Mouse (Mus musculus) liver, postnatal 0 days (tissue): ENCODE measurements around the gene Foxq1. TPM values are rescaled to one million over a fixed set of nuclear protein-coding genes. Genes with fewer than 3 reads are reported as not detected.

ENCODE experiments used
- ATAC-seq: fragments of 200-750 bp; cut with Nextera tagmentation; 2 replicates; pipeline ENCODE4 v1.8.0; 2017; ENCODE audit warnings: mild to moderate bottlenecking, moderate library complexity
- DNase-seq: peaks from one replicate; pipeline ENCODE4 v3.0.0-alpha.2; 2016
- H3K27ac ChIP-seq: fragments of 300-500 bp; sonication (generic); 2 replicates; pipeline ENCODE4 v1.5.1; 2014; ENCODE audit warnings: antibody characterized with exemption, moderate library complexity, mild to moderate bottlenecking, low read depth
- H3K27me3 ChIP-seq: fragments of 300-500 bp; sonication (generic); 2 replicates; pipeline ENCODE4 v1.6.1; 2014; ENCODE audit warnings: low read length, control low read depth, mixed read lengths; ENCODE audit not compliant: insufficient read depth
- H3K36me3 ChIP-seq: fragments of 300-500 bp; sonication (generic); replicated peaks from 2 replicates; pipeline ENCODE4 v1.6.1; 2014; ENCODE audit warnings: mild to moderate bottlenecking, control low read depth, low read length, moderate library complexity, mixed read lengths; ENCODE audit not compliant: insufficient read depth
- H3K4me1 ChIP-seq: fragments of 300-500 bp; sonication (generic); 2 replicates; pipeline ENCODE4 v1.6.1; 2014; ENCODE audit warnings: antibody characterized with exemption, mild to moderate bottlenecking, control low read depth; ENCODE audit not compliant: insufficient read depth
- H3K4me2 ChIP-seq: fragments of 300-500 bp; sonication (generic); 2 replicates; pipeline ENCODE4 v1.6.1; 2014; ENCODE audit warnings: low read depth, mild to moderate bottlenecking, low read length, moderate library complexity, mixed read lengths
- H3K4me3 ChIP-seq: fragments of 300-500 bp; sonication (generic); 2 replicates; pipeline ENCODE4 v1.5.1; 2014; ENCODE audit warnings: low read depth, low read length
- H3K9ac ChIP-seq: fragments of 300-500 bp; sonication (generic); replicated peaks from 2 replicates; pipeline ENCODE4 v1.6.1; 2014; ENCODE audit warnings: mild to moderate bottlenecking, moderate library complexity
- H3K9me3 ChIP-seq: fragments of 300-500 bp; sonication (generic); 2 replicates; pipeline ENCODE4 v1.6.1; 2016; ENCODE audit warnings: mild to moderate bottlenecking, control low read depth, low read length, mixed read lengths
- CTCF ChIP-seq: sonication (generic); IDR thresholded peaks from 2 replicates; pipeline ENCODE4 v1.5.1; 2016; ENCODE audit warnings: antibody characterized with exemption, low read depth
- EP300 ChIP-seq: IDR thresholded peaks from 2 replicates; pipeline ENCODE4 v1.6.1; 2016; ENCODE audit warnings: antibody characterized with exemption, low read depth, mild to moderate bottlenecking
- WGBS: fragments of 180-500 bp; shearing (Covaris S2); extraction: QIAGEN DNeasy Blood & Tissue Kit; methylation state at CpG from one replicate; pipeline ENCODE4 v1.1.7; 2014; ENCODE audit not compliant: insufficient replicate concordance; 5-methylcytosine and 5-hydroxymethylcytosine counted together
- polyA plus RNA-seq: library from polyadenylated mRNA; unstranded; fragments of >200 nt; fragmentation: Nextera tagmentation; extraction: Ambion mirVana; gene quantifications from 2 replicates; pipeline ENCODE4 v1.2.1, GENCODE M21; 2015

Gene Foxq1
- polyA plus RNA-seq, 1 experiment from 2014 or later = 3.4 TPM

- Histone ChIP-seq H3K4me3 (no peak overlapping the region), H3K9me3 (no peaks in the 10 kb centered on the region), H3K36me3 (no peaks in the 10 kb centered on the region), H3K4me1 (peaks cover 1% of the 10 kb centered on the region; the same call in 1 of the 2 replicates), H3K9ac (no peak overlapping the region), H3K4me2 (no peak overlapping the region), H3K27ac (no peak overlapping the region), H3K27me3 (peaks cover 21% of the 10 kb centered on the region)
- DNase-seq (no peak), ATAC-seq (no peak)
- WGBS = 41% methylated on average over 6 of the region's 6 CpGs
- no peak for TF ChIP-seq EP300
- no peak for TF ChIP-seq CTCF
These were observed 8.5 kb downstream of the Foxq1 start for GRCm38 (mm10) chr13:31564394-31564793.

GRCm38 (mm10) chr13:31567099-31567498, 11.2 kb downstream of the Foxq1 start:
- H3K27ac ChIP-seq = no peak overlapping the region
- ATAC-seq (peak; percentile 78), DNase-seq (no peak)
- TF ChIP-seq EP300 = no peak
- TF ChIP-seq CTCF = no peak
- H3K27me3 ChIP-seq = peaks cover 4% of the 10 kb centered on the region; the same call in 1 of the 2 replicates
- no peaks in the 10 kb centered on the region for H3K36me3 ChIP-seq
- H3K4me2 ChIP-seq = no peak overlapping the region
- no peak overlapping the region for H3K4me3 ChIP-seq
- WGBS = 58% methylated on average over 8 of the region's 8 CpGs
- no peaks in the 10 kb centered on the region for H3K9me3 ChIP-seq
- H3K4me1 ChIP-seq = no peaks in the 10 kb centered on the region
- H3K9ac ChIP-seq = no peak overlapping the region

GRCm38 (mm10) chr13:31567617-31568294, 11.8 kb downstream of the Foxq1 start:
- peak; percentile 58; the same call in 1 of the 2 replicates for ATAC-seq
- Histone ChIP-seq H3K9ac (no peak overlapping the region), H3K4me1 (no peaks in the 10 kb centered on the region), H3K4me2 (no peak overlapping the region), H3K36me3 (no peaks in the 10 kb centered on the region), H3K27me3 (peaks cover 4% of the 10 kb centered on the region; the same call in 1 of the 2 replicates), H3K4me3 (no peak overlapping the region), H3K9me3 (no peaks in the 10 kb centered on the region), H3K27ac (no peak overlapping the region)
- no peak for TF ChIP-seq EP300
- no peak for TF ChIP-seq CTCF
- no peak for DNase-seq
- WGBS = 60% methylated on average over 6 of the region's 6 CpGs

- H3K9me3 ChIP-seq = no peaks in the 10 kb centered on the region
- H3K36me3 ChIP-seq = no peaks in the 10 kb centered on the region
- TF ChIP-seq EP300 = no peak
- no peak for TF ChIP-seq CTCF
- no peaks in the 10 kb centered on the region for H3K27me3 ChIP-seq
- 81% methylated on average over 10 of the region's 10 CpGs for WGBS
- no peak overlapping the region for H3K27ac ChIP-seq
- H3K4me1 ChIP-seq = peaks cover 2% of the 10 kb centered on the region; the same call in 1 of the 2 replicates
- ATAC-seq (no peak), DNase-seq (no peak)
- H3K4me3 ChIP-seq = no peak overlapping the region
- H3K4me2 ChIP-seq = no peak overlapping the region
- no peak overlapping the region for H3K9ac ChIP-seq
These were observed 17.0 kb downstream of the Foxq1 start for GRCm38 (mm10) chr13:31572806-31573508.

- Histone ChIP-seq H3K36me3 (no peaks in the 10 kb centered on the region), H3K4me3 (no peak overlapping the region), H3K4me1 (peaks cover 2% of the 10 kb centered on the region; the same call in 1 of the 2 replicates), H3K9me3 (no peaks in the 10 kb centered on the region), H3K27ac (no peak overlapping the region), H3K9ac (no peak overlapping the region), H3K4me2 (no peak overlapping the region), H3K27me3 (no peaks in the 10 kb centered on the region)
- 56% methylated on average over 3 of the region's 3 CpGs for WGBS
- DNase-seq = no peak
- no peak for TF ChIP-seq EP300
- TF ChIP-seq CTCF = no peak
- no peak for ATAC-seq
These were observed 18.7 kb downstream of the Foxq1 start for GRCm38 (mm10) chr13:31574627-31575026.

GRCm38 (mm10) chr13:31576696-31577095, 20.8 kb downstream of the Foxq1 start:
- ATAC-seq (no peak), DNase-seq (no peak)
- H3K4me1 ChIP-seq = peaks cover 2% of the 10 kb centered on the region; the same call in 1 of the 2 replicates
- H3K4me2 ChIP-seq = no peak overlapping the region
- no peak overlapping the region for H3K4me3 ChIP-seq
- 67% methylated on average over 4 of the region's 4 CpGs for WGBS
- H3K27me3 ChIP-seq = no peaks in the 10 kb centered on the region
- no peak overlapping the region for H3K9ac ChIP-seq
- no peaks in the 10 kb centered on the region for H3K9me3 ChIP-seq
- no peak overlapping the region for H3K27ac ChIP-seq
- H3K36me3 ChIP-seq = no peaks in the 10 kb centered on the region
- no peak for TF ChIP-seq CTCF
- no peak for TF ChIP-seq EP300
